Mouse (Mus musculus) activated CD4-positive, CD25-positive, alpha-beta regulatory T cell, adult 4 months (primary cell): ENCODE data around the gene Grap. TPM values are rescaled to one million over a fixed set of nuclear protein-coding genes. Genes with fewer than 3 reads are reported as not detected.
"Not testable (repeated sequence)": the region's sequence is repeated elsewhere in the genome, so short reads cannot be mapped to it uniquely, and the experiment has no call there.

ENCODE experiments used
- ATAC-seq: one replicate; pipeline ENCODE4 v1.8.0; 2017
- polyA plus RNA-seq, 2 experiments: library from polyadenylated mRNA; unstranded; fragments of 100-300 nt; shearing (Covaris generic); gene quantifications; one replicate each; pipeline ENCODE4 v1.2.1; 2017

The Grap gene
- polyA plus RNA-seq, 2 experiments from 2014 or later, result 171 to 177 TPM

DNA sequence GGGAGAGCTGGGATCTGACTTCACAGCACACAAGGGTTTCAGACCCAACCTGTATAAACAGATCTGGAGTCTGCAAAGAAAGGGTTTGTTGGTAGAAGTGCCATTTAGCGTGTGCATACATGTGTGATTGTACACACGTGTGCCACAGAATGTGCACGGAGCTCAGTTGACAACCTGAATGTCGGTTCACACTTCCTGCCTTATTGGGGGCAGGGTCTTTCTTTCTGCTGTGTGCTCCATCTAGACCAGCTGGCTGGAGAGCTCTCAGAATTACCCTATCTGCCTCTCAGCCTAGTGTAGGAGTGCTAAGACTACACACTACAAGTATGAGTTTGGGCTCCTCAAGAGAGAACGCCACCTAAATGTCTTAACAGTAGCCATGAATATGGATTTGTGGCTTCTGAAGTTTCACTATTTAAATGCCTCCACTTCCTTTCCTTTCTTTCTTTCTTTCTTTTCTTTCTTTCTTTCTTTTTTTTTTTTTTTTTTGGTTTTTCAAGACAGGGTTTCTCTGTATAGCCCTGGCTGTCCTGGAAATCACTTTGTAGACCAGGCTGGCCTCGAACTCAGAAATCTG, 13.4 kb upstream of the Grap start:
- no peak for ATAC-seq

DNA sequence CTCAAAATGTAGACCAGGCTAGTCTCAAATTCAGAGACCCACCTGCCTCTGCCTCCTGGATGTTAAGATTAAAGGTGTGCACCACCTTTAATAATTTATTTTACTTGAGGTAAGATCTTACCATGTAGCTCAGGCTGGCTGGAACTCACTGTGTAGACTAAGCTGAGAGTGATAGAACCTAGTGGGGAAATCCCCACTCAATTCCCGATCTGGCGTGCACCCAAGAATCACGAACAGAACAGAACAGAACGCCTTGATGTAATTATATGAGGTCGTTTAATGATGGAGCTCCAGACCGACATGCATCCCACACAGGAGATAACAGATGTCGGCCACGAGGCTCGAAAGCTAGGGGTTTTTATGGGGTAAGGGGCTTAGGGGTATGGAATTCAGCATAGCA, 12.5 kb upstream of the Grap start:
- ATAC-seq, result not testable (repeated sequence)

DNA sequence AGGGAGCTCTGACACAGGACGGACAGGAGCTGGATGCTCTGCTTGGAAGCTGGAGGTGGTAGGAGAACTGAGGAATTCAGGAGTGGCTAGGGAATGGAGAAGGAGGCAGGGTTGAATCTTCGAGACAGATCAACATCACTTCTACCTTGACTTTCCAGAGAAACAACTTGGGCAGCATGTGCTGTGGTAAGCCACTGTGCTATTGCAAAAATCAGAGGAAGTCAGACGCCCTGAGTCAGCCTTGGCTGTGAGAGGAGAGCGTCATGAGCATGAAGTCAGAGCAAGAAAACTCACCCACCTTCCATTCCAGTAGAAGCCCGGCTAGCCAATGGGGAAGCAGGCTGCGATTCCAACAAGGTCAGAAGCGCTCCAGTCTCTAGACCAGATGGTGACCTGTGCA, 11.0 kb upstream of the Grap start:
- no peak for ATAC-seq

DNA sequence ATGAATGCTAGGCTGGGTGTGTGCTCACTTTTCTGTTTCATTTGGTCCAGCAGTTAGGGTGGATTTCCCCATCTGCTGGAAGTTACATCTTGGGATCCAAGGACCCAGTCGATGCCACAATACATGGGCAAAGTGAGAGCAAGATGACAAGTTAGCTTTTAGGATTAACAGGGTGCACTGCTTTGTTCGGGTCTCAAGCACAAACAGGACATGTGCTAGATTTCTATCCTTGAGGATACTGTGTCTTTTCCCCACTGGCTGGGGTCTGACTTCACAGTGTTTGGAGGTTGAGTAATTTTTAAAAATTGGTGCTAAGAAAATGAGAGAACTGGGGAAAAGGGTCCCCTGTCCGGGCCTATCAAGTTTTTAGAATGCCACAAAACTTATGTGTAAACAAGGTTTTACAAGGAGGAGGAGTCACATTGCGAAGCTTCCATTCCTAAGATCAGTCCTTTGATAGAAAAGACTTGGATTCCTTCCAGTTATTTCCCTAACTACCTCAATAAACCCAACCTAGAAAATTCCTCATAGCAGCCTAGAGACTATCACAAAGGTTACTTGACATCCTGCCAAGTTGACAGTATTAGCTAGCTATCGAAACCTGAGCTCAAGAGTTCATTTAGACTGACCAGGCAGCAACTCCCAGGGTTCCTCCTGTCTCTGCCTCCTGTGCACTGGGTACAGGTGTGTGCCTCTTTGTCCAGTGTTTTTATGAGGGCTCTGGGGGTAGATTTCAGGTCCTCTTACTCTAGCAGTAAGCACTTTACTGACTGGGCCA, 9.7 kb upstream of the Grap start:
- ATAC-seq, result no peak

DNA sequence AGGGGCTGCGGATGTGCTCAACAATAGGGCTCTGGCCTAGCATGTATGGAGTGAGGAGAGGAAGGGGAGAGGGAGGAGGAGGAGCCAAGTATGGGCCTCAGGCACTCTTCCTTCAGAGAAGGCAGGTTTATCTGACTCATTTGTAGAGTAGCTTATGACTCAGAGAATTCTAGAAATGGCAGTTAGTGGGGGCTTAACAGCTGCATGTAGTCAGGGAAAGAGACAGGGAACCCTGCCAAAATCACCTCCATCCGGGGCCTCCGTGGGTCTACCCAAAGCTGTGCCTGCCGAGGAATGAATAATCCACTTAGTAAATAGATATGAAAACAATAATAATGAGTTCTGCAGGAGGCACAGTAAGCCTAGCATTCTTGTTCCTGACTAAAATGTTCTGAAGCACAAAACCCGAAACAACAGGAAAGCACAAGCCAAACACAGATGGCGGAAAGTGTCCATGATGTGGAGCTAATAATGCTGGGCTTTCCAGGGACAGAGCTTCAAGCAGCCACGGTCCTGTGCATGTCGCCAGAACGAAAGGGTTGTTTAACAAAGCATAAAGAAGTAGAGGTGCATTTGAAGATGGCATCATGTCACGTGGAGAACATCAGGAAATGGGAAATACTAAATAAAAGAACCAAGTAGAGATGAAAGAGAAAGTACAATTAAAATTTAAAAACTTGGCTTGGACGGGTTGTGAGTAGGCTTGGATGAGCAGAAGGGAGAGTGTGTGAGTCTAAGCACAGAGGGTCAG, 8.3 kb upstream of the Grap start:
- ATAC-seq, result peak; percentile 48

DNA sequence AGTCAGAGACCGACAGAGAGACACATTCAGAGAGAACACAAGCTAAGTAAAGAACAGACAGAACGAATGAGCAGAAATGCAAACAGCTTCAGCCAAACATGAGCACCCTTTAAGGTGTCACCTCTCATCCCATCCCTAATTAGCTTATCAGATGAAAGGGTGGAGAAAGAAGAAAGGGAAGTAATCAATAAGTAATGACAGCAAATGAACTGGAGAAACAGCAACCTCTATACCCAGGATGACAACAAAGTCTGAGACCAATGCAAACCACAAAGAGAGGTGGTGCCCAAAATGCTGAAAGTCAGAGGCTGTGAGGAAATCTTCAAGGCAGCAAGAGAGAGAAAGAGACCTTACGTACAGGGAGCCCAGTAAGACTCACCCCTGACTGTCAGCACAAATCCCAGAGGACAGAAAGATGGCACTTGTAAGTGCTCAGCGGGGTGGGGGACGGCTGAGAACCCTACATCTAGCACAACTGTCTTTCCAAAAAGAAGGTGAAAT, 7.7 kb upstream of the Grap start:
- ATAC-seq, result no peak

DNA sequence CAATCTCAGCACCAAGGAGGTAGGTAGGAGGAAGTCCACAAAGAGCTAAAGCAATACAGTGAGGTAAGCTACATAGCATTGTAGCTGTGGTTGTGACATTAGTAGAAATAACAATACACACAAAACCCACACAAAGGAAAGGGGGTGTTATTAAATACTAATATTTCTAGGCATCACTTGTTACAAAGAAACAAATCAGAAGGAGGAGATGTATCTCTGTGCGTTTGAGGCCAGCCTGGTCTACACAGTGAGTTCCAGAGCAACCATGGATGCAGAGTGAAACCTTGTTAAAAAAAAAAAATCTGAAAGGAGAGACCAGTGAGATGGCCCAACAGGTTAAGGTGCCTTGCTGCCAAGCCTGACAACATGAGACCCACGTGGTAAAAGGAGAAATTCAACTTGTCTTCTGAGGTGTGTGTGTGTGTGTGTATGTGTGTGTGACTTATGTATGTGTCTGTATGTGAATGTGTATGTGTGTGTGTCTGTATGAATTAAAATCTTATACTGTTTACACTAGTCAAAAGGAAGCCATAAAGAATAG, 6.5 kb upstream of the Grap start:
- no peak for ATAC-seq

DNA sequence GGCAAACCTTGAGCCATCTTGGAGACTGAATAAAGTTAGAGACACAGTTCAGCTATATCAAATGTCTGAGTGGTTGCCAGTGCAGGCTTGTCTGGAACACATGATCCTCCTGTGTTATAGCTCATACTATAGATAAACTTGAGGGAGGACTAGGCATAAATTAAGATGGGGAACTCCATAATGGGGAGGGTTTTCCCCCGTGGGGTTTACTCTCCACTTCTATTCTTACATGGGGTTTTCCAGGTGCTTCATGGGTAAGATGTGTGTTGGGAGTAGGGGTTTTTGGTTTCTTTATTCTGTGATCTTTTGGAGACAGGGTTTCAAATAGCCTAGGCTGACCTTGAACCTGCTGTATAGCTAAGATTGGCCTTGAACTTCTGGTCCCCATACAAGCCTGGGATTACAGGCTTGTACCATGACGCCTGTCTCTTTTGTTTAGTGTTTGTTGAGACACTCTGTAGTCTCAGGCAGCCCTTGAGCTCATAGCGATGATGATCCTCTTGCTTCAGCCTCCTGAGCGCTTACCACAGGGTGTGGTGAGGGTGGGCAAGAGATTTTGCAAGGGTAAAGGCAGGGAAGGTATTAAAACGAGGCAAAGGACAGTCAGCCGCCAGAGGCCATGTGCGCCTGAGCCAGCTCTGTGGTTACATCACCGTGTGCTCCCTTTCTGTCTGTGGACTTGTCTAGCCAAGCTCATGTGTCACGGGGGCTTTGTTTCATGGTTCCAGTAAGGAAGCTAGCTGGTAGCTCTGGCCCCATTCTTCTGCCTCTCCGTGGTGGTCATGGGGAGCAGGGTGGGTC, 5.8 kb upstream of the Grap start:
- ATAC-seq, result peak; percentile 64

DNA sequence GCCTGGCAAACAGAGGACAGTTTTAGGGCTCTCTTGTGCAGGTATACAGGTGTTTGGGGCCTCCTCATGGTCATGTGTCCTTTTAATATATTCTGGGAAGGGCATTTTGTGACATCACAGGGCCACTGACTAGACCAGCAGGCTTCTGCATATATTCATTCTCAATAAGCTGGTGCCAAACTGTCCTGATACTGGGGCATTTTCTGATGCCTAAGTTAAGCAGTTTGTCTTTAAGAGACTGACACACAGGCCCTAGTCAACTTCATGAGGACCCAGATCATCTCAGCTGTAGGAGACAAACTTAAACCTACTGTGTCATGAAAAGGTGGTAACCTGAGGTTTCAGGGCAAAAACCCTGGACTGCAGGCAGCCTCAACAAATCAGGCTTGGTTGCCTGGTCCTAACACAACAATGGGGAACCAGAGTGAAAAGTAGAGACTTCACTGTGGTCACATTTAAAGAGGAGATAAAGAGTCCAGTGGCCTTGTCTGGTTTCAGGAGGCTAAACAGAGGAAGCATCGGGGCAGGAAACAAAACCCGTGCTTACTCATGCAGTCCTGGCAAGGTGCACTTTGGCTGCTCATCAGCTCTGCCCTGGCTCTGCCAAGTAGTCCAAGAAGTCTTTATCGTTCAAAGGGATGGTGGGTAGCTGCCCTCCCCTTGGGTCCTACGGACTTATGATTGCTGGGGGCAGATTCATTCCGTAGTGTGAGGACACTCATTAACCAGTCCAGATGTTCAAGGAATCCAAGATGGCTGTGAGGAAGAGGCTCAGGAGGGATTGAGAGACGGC, 4.9 kb upstream of the Grap start:
- no peak for ATAC-seq

DNA sequence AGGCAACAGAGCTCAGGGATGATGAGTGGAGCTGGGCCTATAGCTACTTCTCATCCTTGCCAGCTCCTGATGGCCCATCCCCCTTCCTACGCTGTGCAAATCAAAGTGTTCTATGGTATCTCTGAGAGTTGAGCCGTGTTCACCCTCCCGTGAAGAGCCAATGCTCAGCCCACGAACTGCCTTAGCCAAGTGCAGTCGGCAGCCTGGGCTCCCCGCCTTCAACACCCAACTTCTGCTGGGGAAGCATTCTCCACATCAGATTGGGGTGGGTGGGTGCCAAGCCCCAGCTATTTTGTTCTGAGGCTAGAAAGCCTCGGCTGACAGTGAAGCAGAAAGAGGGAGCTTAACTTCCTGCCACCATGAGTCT, 4.3 kb upstream of the Grap start:
- no peak for ATAC-seq

DNA sequence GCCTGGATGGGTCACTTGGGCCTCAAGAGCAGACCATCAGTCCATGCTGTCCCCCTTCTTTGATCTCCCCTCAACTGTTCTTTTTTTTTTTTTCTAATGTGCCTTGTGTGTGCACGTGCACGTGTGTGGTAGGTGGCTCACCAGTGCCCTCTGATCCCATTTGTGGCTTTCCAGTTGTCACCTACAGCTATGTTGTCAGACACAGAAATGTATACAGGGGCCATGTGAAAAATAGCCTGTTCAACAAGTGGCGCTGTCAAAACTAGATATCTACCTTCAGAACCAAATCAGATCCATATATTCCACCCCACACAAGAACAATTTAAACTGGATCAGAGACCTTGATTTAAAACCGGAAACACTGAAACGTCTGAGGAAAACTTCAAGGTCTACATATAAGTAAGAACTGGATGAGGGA, 3.9 kb upstream of the Grap start:
- ATAC-seq, result no peak

DNA sequence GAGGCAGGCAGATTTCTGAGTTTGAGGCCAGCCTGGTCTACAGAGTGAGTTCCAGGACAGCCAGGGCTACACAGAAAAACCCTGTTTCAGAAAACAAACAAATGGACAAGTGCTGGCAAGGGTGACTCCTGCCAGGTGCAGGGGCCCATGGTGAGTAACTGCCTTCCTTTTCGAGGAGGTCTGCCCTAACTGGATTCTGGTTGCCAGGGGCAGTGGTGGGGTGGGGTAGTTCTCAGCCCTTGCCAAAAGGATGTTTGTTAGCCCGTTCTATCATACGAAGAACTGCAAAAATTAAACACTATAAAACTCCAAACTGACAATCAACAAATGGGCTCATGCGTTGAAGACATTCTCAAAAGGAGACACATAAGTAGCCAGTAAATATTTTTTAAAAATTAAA, 3.4 kb upstream of the Grap start:
- no peak for ATAC-seq

DNA sequence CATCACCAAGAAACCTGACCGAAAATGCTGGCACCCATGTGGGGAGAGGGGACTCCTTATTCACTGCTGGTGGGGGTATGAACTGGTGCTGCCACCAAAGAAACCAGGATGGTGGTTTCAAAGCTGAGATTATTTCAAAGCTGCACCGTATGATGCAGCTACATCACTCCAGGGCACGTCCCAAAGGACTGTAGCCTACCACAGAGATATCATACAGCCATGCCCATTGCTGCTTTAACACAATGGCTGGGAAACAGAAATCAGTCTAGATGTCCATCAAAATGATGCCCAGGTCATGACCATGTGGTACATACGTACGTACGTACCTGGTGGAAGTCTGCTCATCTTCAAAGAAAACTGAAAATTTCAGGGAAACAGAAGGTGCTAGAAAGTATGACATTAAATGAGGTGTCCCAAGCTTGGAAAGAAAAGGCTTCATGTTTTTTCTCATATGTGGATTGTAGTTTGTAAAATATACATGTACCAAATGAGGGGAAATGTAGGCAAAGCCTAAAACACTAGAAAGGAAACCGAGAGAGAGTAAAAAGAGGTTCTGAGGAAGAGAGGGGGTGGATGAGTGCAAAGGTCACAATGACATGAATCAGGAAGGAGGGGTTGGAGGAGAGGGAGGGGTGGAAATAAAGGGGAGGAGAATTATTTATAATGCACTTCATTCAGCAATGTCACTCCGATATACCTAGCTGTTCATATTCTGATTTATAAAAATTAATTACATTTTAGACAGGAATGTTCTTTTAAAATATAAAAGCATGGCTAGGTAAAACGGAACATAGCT, 2.4 kb upstream of the Grap start:
- ATAC-seq, result no peak

DNA sequence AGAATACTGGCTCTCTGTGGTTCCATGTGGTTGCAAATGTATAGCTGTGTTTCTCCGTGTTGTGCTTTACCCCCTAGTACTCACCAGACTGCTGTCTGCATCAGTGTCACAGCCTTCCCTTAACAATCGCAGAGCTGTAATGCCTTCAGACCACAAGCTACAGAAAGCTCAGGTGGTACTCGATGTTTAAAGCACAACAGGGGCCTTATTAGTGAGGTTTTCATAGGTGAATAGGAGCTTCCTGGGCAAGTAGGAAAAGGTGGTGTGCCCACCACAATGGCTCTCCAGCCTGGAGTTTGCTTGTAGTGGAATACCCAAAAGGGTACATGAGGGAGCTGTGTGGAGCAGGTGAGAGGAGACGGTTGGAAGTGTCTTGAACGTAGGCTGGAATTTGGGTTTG, 849 bp upstream of the Grap start:
- no peak for ATAC-seq

DNA sequence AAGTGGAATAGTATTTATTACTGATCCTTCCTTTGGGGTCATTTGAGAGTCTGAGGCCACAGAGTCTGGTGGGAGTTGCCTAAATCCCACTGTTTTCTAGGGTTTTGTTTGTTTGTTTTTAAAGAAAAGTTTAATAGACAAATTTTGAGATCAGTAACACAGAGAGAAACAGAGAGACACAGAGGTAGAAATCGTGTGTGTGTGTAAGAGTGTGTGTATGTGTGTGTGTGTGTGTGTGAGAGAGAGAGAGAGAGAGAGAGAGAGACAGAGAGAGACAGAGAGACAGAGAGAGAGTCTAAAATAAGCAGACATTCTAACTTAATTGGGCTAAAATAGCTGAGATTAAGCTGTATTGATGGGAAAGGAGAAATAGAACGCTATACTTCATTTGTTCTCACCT, 503 bp downstream of the Grap start:
- ATAC-seq, result no peak

DNA sequence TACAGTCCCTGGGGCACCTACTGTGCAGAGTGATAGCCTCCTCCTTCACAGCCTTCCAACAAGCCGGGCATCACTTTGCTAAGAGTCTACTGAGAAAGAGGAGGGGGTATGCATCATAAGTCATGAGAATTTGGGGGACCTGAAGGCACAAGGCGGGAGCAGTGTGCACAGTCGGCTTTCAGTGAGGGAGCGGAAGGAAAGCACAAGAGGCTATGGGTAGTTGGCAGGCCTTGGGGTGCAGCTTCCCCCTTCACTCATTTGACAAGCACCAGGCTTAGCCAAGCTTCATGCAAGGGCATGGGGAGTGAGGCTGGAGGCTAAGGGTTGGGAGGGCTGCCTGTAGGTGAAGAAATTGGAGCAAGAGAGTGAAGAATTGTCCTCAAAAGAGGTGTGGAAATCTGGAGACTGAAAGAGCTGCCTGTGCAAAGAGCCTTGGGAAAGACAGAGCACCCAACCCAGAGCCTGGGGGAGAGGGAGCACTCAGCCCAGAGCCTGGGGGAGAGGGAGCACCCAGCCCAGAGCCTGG, 1.8 kb downstream of the Grap start:
- no peak for ATAC-seq

DNA sequence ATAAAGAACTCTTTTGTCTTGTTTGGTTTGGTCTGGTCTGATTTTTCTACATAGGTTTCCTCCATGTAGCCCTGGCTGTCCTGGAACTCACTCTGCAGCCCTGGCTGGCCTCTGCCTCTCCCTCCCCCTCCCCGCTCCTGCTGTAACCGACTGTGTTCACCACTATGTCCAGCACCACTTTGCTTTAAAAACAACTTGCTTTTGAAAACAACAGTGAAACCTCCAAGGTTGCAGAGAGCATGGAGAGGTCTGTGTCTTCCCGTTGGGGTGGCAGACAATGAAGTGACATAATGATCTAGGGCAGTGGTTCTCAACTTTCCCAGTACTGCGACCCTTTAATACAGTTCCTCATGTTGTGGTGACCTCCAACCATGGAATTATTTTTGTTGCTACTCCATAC, 2.6 kb downstream of the Grap start:
- ATAC-seq, result no peak

DNA sequence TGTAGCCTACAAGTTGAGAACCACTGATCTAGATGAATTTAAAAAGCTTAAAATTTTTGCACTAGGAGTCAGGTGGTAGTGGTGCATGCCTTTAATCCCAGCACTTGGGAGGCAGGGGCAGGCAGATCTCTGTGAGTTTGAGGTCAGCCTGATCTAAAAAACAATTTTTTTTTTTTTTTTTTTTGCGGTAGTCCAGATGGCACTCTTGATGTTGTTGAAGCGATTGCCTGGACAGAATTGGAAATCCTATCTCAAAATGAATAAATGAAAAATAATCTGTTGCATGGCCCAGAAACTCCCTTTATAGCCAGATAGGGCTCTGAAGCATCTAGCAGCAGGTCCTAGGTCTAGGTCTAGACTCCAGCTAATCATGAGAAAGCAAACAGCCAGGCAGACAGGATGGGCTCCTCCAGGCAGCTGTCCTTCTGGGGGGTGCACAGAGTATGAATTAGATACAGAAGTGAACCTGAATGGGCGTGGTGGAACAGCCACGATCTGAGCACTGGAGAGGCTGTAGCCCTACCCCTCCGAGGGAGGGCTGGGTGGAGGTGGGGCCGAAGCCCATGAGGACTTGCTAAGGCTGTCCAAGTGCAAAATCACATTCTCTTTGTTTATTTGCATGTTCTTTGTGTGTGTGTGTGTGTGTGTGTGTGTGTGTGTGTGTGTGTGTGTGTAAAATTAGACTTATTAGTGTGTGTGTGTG, 3.2 kb downstream of the Grap start:
- no peak for ATAC-seq

DNA sequence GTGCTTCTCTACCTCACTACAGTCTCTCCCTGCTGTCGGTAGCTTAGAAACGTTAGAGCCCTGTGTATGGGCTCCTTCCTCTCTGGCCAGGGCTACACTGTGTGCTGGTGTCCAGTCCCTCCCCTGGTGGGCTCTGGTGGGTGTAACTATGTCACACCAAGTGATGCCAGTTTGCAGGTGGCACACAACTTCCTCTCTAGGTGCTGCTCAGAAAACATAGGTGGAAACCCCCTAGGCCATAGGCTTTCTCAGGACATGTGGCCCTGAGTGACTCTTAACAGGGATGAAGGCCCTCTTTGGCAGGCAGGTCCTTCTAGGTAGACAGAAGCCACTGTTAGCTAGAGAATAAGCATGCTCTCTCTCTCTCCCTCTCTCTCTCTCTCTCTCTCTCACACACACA, 4.4 kb downstream of the Grap start:
- ATAC-seq, result no peak

DNA sequence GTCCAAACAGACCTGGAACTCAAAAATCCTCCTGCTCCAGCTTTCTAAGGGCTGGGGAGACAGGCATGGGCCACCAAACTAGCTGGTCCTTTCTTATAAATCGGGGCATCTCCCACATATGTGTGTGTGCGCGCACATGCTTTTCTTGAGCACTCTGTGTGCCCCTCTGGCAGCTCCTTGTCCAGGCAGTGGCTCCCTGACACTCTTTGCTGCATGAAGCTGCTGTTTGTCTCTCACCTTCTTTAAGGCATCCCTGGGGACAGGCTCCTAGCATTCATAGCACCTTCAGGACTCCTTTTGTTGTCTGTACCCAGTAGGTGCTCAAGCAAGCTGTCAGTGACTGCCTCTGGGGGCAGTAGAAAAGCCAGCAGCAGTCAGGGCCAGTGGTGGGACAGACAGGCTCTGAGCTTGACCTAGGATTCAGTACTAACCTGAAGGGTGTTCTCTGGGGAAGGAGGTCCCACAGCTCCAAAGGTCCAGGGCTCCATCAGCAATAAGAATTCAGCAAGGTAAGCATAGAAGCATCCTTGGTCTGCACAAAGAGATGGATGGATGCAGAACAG, 5.4 kb downstream of the Grap start:
- ATAC-seq, result no peak
